Mouse (Mus musculus) cerebellum, adult 9-10 months (tissue): ENCODE measurements around the gene Bckdhb.
"Not testable (repeated sequence)": the region's sequence is repeated elsewhere in the genome, so short reads cannot be mapped to it uniquely, and the experiment has no call there.

Source experiments
- DNase-seq: peaks from one replicate; pipeline ENCODE4 v3.0.0; 2022

Gene Bckdhb

DNA sequence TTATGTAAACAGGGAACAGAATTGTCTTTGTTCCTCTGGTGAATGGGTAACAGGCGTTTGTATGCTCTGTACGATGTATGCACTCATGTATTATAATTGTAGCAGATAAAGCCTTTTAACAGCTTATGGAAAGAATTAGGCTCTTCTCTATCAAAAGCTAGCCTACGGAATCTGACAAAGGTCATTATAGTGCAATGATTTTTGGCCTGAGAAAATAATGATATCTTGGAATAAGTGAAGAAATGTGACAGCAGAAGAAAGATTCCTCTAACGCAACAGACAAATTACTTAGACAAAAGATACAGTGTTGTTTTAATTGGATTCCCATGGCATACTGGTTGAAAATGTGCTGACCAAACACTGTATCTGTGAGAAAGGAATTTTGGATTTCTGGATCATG is 122.0 kb downstream of the Bckdhb start:
- no peak for DNase-seq

- DNase-seq = no peak
These were observed 122.5 kb downstream of the Bckdhb start for GRCm38 (mm10) chr9:84047436-84047835.

GRCm38 (mm10) chr9:84049142-84049541 is 124.2 kb downstream of the Bckdhb start:
- no peak for DNase-seq

DNA sequence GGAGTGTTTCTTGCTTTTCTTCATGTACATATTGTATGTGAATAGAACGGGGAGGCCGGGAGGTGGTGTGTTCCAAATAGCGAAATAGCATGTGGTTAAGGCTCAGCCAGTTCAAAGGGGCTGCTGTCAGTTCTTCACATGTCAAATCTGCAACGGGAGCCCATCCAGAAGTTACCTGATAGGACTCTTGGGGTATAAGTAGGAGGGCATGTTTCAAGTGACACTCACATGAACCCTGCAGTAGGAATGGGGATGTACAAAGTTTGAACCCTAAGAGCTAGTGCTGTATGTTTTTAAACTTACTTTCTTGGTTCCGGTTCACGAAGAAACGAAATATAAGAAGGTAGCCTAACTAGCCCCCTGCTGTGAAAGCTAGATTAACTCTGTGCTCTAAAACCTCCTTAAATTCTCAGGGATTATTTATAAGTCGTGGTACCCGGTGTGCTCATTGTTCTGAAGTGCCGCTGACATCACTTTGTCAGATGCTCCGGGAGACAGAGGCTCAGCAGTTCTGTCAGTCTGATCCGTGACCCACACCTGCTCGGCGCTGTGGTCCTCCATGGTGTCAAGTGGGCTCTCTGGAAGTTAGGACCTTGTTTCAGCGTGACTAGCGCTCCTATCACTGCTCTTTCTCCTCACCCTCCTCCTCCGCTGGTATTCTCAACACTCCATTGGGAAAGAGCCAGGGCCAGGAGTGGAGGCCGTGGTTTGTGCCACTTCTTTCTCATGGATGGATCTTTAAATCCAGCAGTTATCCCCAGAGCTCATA is 126.1 kb downstream of the Bckdhb start:
- DNase-seq = no peak

GRCm38 (mm10) chr9:84055125-84055807 is 130.3 kb downstream of the Bckdhb start:
- no peak for DNase-seq

DNA sequence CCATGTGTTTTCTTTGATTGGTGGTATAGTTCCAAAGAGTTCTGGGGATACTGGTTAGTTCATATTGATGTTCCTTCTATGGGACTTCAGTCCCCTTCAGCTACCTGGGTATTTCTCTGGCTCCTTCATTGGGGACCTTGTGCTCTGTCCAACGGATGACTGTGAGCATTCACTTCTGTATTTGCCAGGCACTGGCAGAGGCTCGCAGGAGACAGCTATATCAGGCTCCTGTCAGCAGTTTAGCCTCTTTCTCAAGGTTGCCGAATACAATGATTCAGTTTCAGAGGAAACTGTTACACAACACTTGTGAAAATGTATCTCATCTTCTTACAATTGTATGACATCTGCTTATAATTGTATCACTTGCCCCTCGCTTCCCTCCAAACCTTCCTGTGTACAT is 135.8 kb downstream of the Bckdhb start:
- not testable (repeated sequence) for DNase-seq

GRCm38 (mm10) chr9:84063617-84064016 is 138.7 kb downstream of the Bckdhb start:
- no peak for DNase-seq

DNA sequence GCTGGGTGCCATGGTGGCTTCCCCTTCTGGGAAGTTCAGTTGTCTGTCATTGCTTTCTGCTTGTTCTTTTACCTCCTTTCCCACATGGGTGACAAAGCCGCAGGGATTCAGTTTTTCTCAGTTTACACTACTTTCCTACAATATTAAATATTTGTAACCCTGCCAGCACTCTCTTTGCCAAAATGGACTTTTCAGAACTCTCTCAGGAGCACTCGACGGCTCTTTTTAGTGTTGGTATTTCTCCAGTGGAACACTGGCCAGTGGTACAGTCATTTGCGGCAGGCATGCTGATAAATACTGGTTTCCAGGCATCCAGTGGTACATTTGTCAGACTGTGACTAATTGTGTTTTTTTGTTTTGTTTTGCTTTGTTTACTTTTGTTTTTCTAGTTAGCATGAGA is 139.2 kb downstream of the Bckdhb start:
- DNase-seq = no peak

- no peak for DNase-seq
These were observed 145.3 kb downstream of the Bckdhb start for GRCm38 (mm10) chr9:84070247-84070646.

DNA sequence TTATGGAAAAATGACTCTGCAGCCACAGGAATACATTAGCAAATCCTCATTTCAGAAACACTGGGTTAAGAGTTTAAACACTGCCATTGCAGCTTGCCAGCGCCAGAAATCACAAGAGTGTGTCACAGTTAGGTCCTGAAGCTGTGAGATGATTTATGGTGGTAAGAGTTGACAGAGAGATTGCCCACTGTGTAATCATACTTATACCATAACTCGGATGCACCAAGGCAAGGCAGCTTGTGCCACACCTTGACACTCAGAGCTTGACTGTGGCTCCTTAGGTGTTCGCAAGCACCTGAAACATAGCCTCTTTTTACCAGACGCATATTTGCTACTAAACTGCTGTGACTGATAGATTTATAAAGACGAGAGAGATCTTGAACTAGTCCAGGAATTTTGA is 145.8 kb downstream of the Bckdhb start:
- DNase-seq = no peak

- no peak for DNase-seq
These were observed 147.6 kb downstream of the Bckdhb start for GRCm38 (mm10) chr9:84072534-84072933.

DNA sequence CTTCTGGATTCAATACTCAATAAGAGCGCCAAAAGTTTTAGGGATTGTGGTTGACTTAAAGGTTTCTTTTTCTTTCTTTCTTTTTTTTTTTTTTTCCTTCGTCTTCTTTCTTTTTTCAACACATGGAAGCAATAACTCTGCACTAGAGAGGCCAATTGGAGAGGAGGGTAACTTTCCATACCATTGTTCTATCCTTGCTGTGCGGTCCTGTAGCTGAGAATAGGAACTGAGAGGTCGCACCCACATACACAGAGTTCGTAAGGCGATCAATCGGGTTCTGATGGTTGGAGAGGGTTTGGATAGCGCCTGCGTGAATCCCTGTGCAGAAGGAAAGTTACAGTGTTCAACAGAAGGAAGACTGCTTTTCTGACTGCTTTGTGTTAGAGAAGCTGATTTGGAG is 148.3 kb downstream of the Bckdhb start:
- DNase-seq = no peak

- no peak for DNase-seq
These were observed 158.6 kb downstream of the Bckdhb start for GRCm38 (mm10) chr9:84083551-84083950.

GRCm38 (mm10) chr9:84084686-84085085 is 159.7 kb downstream of the Bckdhb start:
- DNase-seq = peak; percentile 52

GRCm38 (mm10) chr9:84090316-84091063 is 165.5 kb downstream of the Bckdhb start:
- no peak for DNase-seq

- DNase-seq = no peak
These were observed 168.0 kb downstream of the Bckdhb start for GRCm38 (mm10) chr9:84092994-84093393.

- DNase-seq = peak; percentile 72
These were observed 169.2 kb downstream of the Bckdhb start for GRCm38 (mm10) chr9:84094111-84094510.

DNA sequence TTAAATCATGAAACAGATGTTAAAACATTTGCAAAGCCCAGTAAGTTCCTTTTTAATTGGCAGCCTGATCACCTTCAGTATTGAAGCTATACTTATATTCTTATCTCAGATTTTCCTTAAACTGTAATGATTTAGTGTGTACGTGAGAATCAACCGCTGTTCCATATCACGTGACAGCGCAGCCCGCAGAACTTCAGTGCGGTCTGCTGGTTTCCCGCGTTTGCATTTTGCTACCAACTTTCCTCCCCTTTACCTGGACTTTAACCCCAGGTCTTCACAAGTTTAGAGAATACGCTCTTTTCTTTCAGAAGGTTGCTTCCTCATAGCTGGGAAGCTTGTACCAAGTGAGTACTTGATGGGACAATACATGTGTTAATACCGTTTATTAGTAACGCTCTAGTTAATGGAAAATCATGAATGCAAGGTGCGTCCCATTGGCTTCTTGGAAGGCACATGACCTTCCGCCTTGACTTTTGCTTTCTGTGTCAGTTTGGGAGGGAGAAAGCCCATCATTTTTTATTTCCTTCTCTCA is 171.6 kb downstream of the Bckdhb start:
- no peak for DNase-seq

DNA sequence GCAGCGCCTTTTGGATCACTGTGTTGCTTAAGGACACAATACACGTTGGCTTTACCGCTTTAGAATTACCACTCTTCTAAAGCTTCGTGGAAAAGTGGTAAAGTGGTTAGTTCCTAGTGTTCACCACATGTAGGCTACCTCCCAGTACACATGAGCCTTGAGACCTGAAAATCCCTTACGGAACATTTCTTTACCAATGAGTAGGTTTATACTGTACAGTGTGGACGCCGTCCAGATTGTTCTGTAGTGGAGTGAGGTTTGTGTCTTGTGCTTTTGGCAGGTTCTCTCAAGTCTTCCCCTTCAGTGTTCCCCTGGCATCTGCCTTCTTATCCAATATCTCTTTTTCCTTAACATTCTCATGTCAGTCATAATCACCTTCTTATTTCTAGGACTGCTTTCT is 178.4 kb downstream of the Bckdhb start:
- no peak for DNase-seq

GRCm38 (mm10) chr9:84106438-84106837 is 181.5 kb downstream of the Bckdhb start:
- DNase-seq = no peak

- no peak for DNase-seq
These were observed 182.3 kb downstream of the Bckdhb start for GRCm38 (mm10) chr9:84107045-84107813.

DNA sequence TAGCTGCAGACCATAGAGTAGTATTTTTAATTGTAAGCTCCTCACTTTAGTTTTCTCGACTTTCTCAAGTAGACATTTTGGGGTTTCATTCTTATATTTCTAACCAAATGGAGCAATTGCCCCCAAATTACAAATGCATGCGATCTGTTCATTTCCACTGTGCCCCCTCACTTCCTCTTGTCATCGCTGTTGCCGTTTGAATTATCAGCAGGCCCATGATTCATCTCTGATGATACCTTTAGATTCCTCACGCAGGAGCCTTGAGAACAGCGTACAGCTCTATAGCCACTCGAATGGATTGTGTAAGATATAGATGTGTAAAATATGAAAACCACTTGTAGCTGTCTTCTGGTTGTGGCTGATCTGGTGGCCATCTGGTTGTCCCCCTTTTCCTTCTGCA is 183.6 kb downstream of the Bckdhb start:
- DNase-seq = no peak
